Mouse (Mus musculus): ENCODE data around the gene 2900026A02Rik.

2900026A02Rik gene

DNA sequence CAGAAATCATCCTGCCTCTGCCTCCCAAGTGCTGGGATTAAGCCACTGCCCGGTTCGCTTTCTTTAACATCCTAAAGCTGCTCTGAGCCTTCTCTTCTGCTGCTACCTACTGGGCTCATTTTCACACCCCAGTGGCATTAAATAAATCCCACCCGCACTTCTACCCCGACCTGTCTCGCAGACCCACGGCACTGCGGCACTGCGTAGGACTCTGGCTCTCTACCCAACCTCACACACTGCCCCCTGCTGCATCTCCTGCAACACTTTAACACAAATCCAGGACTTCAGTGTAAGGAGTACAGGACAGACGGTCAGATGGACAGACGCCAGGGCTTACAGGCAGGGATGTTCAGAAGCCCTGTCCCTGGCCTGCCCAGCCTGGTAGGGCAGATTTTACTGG is 45.1 kb downstream of the 2900026A02Rik start:
- in situ Hi-C loops (cut with MseI, MboI): loop anchor here in 1 of 2 experiments (5.0 kb wide), 1 partner anchor 51 kb away; the partner anchor contains the start of gene Tmem211

DNA sequence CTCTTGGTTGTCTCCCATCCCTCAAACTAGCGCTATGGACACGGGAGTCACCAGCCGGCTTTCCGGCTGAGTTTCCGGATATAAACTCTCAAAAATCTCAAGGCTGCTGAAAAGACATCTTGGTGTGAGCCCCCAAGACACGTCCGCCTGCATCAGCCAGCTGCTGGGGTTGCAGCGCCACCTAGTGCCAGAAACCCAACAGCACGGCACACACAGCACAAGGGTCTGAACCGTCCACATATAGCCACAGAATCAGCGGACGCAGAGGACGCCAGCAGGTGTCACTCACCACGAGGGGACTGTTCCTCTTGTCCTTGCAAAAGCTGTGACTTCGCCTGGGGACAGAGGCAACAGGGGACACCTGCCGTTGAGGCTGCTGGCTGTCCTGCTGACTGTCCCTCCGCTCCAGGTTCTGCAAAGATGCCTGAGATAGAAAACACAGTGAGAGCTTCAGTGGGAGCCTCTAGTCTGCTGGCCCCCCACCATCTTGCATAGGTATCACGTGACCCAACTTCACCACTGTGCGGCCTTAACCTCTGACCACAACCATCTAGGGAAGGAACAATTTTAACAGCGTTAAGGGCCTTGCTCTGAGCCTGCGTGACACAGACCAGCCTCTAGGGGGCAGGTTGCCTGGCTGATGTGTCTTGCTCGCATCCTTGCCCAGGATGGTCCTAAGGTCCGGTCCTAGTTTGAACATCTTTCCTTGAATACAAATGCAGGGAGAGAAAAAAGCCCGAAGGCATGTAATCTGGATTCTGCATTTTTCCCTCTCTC is 45.9 kb downstream of the 2900026A02Rik start:
- in situ Hi-C loops (cut with MseI, MboI): loop anchor here in 1 of 2 experiments (5.0 kb wide), 1 partner anchor 52 kb away; the partner anchor contains the start of gene Tmem211

DNA sequence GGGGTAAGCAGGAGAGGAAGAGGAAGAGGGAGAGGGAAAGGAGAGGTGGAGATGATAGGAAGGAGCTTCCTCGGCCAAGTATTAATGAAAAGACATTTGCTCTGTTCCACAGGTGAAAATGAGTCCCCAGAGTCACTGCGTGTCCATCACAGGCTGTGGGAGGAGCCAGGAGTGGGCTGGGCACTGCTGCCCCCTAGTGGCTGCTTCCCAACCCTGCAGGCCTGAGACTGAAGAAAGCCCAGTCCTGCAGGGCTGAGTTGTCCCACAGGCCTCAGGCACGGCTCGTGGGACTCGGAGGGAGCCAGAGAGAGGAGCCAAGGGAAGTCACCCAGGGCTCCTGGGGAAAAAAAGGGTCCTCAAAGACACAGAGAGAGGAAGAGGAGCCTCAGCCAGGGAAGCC is 47.7 kb downstream of the 2900026A02Rik start:
- in situ Hi-C loops (cut with MseI, MboI): no loop called here

DNA sequence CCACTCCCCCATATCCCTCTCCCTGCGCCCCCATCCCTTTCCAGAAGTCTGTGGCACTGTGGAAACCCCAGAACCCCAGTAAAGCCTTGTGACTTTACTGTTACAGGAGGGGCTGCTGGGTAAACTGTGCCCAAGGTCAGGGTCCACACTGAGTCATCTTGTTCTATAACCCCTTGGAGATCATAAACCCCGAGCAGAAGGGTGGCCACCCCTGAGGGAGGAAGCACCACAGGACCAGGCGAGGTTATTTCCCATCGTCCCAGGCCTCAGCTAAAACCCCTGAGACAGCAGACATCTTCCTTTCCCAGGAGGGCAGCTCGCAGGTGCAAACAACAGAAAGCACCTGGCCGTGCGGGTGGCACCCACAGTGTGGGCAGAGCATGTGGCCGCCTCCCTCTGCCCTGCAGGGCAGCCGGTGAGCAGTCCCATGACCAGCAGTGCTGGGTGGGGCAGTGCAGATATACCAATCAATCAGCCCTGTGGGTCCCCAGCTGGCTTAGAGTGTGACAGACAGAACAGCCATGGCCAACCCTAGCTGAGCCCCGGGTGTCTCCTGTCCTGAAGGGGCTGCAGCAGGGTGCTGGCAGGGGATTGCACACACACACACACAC is 49.0 kb downstream of the 2900026A02Rik start:
- in situ Hi-C loops (cut with MseI, MboI): no loop called here

DNA sequence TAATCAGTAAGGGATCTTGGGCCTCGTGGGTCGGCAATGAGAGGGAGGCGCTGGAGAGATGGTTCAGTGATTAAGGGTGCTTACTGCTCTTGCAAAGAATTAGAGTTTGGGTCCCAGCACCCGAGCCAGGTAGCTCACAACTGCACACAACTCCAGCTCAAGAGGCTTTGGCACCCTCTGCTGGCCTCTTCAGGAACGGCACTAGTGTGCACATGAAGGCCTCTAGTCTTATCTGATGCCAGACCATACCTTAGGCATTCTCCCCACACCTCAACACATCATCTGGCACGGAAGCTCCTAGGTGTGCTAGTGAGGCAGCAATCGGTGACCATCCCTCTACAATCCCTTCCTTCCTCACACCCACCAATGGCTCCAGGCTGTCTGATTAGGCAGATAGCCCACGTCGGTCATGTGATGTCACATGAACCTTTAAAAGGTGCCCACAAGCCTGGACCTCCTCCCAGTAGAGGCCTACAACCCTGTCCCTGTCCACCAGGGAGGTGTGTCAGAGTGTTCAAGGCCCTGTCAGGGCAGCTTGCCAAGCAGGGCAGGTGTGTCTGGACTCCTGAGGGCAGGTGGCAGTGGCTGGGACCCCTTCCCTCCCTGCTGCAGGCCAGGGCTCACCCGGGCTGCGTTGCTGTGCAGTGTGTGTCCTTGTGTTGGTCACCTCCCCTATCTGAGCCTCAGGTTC is 50.8 kb downstream of the 2900026A02Rik start:
- in situ Hi-C loops (cut with MseI, MboI): no loop called here

DNA sequence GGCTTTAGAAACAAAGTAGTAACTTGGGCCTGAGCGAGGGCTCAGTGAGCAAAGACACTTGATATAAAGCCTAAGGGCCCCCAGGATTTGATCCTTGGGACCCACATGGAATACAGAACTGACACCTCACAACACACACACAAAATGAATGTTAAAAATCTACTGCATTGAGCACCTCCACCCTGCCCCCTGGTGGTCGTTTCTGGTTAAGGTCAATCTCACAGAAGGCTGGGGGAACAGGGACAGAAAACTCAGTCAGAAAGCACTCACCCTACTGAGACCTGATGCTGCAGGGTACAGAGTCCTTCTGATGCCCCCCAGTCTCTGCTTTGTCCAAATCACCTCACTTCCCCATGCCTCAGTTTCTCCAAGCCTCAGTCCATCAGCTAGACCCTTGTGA is 53.3 kb downstream of the 2900026A02Rik start:
- in situ Hi-C loops (cut with MseI, MboI): loop anchor here in 1 of 2 experiments (5.0 kb wide), 1 partner anchor 60 kb away; no protein-coding TSS in a partner anchor

DNA sequence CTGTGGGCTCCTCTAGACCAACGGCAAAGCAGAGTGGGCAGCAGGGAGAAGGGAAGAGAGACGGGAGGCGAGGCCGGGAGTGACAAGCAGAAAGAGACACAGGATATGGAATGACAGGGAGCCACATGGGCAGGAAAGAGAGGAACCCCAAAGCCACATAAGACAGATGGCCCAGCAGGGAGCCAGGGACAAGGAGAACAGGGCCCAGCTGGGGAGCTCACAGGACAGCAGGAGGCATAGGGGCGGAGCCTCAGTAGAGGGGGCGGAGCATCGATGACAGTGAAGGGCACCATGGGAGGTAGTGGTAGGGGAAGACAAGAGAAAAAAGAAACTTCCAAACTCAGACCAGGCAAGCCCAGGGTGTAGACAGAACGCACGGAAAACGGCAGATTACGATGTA is 55.6 kb downstream of the 2900026A02Rik start:
- in situ Hi-C loops (cut with MseI, MboI): loop anchor here in 1 of 2 experiments (5.0 kb wide), 1 partner anchor 58 kb away; no protein-coding TSS in a partner anchor

DNA sequence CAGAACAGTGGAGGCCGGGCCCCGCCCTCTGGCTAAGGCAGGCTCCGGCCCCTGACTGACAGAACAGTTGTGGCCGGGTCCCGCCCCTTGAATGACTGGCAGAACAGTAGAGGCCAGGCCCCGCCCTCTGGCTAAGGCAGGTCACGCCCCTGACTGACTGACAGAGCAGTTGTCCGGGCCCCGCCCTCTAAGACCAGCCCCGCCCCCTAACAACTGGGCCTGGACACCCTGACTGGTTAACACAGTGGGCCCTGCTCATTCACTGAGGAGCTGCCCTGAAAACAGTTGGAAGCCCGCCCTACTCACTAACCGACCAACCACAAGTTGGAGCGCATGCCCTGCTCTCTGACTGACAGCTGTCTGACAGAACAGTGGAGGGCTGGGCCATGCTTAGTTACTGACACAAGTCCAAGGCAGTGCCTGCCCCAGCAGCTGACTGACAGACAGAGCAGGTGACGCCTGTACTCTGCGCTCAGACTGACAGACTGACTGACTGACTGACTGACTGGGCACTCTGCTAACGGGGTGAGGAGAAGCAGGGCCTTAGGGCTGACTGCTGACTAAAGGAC is 56.1 kb downstream of the 2900026A02Rik start:
- in situ Hi-C loops (cut with MseI, MboI): loop anchor here in 1 of 2 experiments (5.0 kb wide), 1 partner anchor 58 kb away; no protein-coding TSS in a partner anchor

DNA sequence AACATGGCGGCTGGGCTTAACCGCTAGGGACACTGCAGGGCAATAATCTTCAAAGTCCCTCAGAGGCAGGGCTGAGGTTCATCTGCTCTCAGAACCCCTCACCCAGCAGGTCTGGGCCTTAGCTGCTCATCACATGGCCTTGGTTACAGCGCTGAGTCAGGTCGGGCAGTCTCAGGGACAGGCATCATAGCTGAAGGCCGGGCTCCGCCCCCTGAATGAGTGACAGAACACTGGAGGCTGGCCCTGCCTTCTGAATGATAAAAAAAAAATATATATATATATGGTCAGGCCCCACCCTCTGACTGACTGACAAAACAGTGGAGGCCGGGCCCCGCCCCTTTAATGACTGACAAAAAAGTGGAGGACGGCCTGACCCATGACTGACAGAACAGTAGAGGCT is 56.6 kb downstream of the 2900026A02Rik start:
- in situ Hi-C loops (cut with MseI, MboI): no loop called here

DNA sequence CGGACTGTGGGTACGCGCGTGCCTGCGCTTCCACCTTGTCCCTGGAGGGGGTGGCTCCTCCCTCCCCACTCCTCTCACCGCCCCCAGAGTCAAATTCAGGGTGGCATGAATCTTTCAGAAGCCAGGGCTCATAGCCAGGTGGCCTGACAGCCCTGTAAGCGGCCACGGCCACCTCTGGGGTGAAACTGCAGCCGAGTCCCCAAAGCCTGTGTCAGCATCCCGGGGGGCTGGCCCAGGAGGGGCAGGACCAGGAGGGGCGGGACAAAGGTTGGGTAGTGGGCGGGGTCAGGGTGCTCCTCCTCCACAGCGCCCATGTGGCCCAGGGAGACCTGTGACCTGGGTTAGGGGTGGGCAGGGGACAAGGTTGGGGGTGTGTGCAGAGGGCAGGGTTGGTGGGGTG is 57.9 kb downstream of the 2900026A02Rik start:
- in situ Hi-C loops (cut with MseI, MboI): no loop called here

DNA sequence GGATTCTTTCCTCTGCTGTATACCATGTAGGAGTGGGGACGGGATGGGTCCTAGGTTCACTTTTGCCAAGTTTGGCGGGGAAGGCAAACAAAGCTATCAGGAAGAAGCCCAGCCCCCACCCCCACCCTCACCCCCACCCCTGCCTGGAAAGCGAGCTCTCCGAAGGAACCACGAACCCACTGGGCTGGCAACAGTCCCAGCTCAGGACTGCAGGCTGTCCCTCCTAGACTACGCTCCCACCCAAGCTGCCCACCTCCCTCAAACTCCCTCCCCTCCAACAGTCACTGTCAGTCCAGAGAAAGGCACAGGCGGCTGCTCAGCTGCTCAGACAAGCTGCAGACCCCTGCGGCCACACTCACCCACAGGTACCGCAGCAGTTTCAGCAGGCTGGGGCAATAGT is 58.3 kb downstream of the 2900026A02Rik start:
- in situ Hi-C loops (cut with MseI, MboI): no loop called here

DNA sequence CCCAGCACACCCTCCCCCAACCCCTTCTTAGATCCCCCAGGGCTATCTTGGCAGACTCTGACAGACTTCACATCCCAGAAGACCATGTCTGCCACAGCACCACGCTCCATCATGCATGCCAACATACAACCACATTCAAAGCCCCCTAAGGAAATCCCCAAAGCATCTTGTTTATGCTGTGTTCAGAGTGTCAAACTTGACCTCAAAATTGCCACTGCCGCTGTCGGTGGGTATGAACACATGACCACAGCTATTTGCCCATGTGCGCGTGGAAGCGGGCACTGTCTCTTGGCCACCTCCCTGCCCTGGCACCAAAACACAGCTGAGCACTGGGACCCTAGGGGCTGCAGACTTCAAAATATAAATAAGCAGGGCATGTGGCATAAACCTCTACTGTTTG is 59.5 kb downstream of the 2900026A02Rik start:
- in situ Hi-C loops (cut with MseI, MboI): no loop called here

DNA sequence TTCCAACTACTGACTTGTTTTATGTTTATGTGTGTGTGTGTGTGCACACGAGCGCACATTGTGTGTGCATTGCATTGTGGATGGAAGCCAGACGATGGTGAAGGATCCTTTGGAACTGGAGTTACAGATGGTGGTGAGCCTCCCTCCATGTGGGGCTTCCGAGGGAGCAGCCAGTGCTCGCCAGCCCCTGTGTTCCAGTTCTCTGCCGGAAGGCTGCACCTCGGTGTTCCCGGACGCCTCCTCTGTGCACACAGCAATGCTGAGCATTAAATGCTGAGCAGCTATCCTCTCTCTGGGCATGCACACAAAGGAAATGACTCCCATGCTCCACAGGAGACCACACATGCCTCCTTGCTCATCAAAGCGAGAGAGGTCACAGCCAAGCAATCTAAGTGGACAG is 60.7 kb downstream of the 2900026A02Rik start:
- in situ Hi-C loops (cut with MseI, MboI): no loop called here

DNA sequence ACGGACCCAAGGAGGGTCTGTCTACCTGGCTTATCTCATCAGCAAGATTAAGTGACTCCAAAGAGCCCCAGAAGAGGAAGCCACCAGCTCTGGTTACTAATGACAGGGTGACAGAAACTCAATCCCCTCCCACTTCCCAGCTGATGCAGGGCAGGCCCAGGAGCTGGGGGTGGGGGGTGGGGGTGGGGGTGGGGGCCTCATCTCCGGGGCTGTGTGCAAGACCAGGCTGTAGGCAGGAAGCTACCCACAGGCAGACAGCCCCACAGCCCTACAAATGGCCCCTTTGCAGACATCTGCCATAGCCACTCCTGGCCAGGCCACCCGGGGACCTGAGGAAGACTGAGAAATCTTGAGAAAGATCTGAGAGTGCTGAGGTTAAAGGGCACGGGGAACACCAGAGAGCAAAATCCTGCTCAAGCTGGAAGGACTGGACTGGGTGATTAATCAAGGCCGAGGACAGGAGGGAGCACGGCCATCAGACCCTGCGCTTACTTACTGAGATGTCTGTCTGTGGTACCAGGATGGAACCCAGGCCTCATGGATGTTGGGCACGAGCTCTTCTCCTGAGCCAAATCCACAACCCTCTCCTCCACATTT is 62.2 kb downstream of the 2900026A02Rik start:
- in situ Hi-C loops (cut with MseI, MboI): loop anchor here in 1 of 2 experiments (5.0 kb wide), 1 partner anchor 52 kb away; no protein-coding TSS in a partner anchor

DNA sequence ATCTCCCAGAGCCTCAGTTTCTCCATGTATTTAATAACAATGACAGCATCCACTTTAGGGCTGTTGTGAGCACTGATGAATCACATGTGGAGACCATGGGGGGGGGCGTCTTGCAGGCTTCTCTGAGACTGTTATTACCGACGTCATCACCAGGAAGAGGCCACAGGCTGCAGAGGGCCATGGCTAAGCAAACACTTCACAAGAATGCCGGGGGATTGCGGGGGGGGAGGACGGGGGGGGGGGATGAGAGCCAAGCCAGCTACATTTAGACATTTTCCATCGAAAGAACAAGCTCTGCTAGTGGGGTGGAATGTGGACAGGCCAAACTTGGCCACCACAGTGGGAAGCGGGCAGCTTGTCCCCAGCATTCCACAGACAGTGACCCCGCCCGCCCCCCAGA is 63.4 kb downstream of the 2900026A02Rik start:
- in situ Hi-C loops (cut with MseI, MboI): loop anchor here in 1 of 2 experiments (5.0 kb wide), 1 partner anchor 50 kb away; no protein-coding TSS in a partner anchor

DNA sequence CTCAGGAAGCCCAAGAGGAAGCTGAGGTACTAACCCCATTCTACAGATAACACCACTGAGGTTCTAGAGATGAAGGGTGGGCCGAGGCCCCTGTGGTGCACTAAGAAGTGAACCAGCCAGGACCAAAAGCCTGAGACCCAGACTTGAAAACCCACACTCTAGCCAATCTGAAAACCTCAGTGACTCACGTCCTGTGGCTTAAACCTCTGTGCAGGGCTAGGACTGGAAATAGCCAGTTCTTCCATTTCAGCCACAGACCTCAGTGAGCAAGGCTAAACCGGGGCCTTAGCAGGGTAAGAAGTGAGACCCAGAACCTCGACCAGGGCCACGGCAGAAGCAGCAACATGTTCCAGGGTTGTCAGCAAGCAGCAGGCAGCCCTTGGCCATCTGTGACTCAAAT is 64.0 kb downstream of the 2900026A02Rik start:
- in situ Hi-C loops (cut with MseI, MboI): loop anchor here in 1 of 2 experiments (5.0 kb wide), 1 partner anchor 50 kb away; no protein-coding TSS in a partner anchor

DNA sequence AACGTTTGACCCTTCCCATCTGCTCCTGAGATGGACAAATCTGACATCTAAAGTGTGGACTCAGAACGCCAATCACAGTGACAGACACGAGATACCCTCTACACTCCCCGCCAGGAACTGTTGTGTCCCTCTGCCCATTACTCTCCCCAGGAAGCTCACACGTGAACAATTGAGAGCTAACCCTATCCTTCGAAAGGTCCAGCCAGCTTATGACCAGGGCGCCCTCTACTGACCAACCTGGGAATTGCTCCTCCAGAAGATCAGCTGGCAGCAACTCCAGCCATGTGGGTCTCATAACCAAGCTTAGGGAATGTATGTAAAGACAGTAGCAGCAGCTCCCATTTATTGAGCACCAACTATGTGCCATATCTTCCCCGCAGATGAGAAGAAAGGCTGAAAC is 65.9 kb downstream of the 2900026A02Rik start:
- in situ Hi-C loops (cut with MseI, MboI): loop anchor here in 1 of 2 experiments (5.0 kb wide), 1 partner anchor 48 kb away; no protein-coding TSS in a partner anchor

DNA sequence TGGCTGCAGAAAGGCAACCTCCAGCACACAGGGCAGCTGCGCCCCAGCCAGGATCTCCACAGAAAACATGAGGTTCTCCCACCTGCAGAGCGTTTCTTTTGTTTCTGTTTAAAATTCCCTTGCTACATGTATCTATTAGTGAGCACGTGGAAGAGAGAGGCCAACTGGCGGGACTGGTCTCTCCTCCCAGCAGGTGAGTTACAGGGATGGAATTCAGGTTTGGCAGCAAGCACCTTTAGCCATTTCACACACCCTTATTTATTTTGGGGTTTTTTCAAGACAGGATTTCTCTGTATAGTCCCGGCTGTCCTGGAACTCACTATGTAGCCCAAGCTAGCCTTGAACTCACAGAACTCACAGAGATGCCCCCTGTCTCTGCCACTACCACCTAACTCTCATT is 66.6 kb downstream of the 2900026A02Rik start:
- in situ Hi-C loops (cut with MseI, MboI): no loop called here

DNA sequence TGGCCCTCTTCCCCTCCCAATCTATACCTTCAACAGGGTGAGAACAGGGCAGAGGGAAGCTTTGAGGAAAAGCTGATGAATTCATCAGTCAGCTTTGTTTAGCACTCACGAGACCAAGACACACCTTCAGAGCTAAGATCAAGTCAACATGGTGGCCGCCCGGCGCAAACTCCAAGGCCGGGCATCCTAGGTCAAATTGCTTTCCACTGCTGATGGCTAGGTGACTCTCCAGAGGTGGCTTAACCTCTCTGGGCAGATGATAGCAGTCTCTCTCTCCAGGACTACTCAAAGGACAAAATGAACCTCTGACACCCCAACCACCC is 67.6 kb downstream of the 2900026A02Rik start:
- in situ Hi-C loops (cut with MseI, MboI): no loop called here

DNA sequence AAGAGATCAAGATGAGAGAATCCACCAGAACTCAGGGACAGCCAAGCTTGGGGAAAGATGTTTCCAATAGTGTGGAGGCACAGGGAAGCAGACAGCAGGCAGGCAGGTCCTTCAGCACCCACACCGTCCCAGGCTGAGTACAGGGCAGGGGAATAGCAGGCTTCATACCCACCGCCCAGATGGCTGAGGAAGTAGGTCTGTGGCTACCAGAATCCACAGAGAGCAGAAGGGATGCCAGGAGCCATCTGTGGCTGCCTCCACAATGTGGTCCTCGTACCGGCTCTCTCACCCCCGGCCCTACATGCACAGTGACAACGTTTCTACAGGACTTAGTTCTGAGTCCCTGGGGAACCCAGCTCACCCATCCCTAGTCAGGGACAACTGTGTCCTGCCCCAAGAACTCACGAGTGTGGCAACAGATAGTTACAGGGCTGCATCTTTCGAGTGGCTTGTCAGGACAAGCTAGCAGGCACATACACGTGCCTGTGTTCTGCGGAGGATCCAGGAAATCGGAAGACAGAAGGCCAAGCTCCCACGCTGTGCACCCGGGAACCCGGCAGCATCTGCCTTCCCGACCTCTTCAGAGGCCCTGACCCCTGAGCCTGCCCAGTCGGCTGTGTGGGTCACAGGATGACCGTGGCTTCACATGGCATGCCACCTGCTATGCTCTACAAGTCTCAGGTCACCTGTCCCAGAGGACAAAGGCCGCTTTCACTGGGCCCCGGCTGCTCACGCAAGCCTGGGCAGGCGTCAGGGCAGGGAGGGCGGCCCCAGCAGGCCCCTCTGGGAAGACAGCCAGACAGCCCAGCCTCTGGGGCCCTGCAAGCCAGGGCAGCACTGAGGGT is 68.2 kb downstream of the 2900026A02Rik start:
- in situ Hi-C loops (cut with MseI, MboI): no loop called here

Data from mouse trophoblast stem cell (cell line).